Mouse (Mus musculus) cerebellum, postnatal 14 days (tissue): ENCODE data around the gene Cmpk1.
"Not testable (repeated sequence)": the region's sequence is repeated elsewhere in the genome, so short reads cannot be mapped to it uniquely, and the experiment has no call there.

ENCODE experiments used
- DNase-seq, 2 experiments: peaks; one replicate each; pipeline ENCODE4 v3.0.0; 2021; ENCODE audit warnings: mixed read lengths in 2 of 2

Gene Cmpk1

DNA sequence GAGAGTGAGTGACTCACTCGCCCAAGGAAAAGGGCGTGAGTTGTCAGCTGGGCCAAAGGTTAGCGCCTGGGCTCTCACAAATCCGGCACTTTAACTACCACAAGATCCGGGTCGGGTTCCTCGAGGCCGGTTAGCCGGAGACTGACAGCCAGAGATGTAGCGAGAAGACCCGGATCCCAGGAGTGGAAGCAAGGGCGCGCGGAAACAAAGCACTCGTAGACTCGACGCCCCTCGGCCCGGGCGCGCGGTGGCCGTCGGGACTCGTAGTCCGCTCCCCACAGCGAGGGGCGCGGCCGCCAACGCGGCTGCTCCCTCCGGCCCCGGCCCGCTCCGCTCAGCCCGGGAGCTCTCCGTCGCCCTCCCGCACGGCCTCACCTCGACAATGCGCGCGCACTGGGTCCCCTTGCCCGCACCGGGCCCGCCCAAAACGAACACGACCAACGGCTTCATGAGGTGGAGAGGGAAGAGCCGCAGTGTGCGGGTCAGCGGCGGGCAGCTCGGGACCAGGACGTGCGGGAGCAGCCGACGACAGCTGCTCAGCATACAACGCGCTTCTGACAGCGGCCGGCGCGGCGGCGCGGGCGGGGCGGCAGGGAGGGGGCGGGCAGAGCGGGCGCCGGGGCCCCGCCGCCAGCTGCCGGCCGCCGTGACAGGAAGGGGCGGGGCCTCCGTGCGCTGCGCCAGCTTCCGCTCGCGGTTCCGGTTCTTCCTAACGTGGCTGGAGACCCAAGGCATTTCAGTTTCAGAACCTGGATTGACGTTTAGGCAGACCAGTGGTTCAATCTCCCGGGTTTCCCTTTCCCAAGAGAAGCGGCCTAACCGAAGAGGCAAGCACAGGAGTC lies at the start of gene Cmpk1:
Gene Cmpk1 (minus strand): TSS at position 651 of the 842 bp plus-strand sequence.
- peak; percentile 88 to 91 for DNase-seq

- no peak for DNase-seq
These were observed 48.0 kb upstream of the Cmpk1 start for GRCm38 (mm10) chr4:115035043-115035442.

DNA sequence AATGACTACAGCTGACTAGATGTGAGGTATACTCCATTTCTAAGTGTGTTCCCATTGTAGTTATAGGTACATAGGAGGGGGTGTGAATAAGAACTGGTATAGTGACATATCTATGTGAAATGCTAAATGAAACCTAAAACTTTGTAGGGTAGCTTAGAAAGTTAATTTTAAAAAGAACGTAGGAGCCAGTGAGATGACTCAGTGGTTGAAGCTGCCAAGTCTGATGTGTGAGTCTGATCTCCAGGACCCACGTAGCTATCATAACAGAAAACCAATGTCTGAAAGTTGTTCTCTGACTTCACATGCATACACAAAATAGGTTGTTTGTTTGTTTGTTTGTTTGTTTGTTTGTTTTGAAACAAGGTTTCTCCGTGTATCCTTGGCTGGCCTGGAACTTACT lies 33.0 kb upstream of the Cmpk1 start:
- no peak for DNase-seq

- no peak for DNase-seq
These were observed 27.2 kb upstream of the Cmpk1 start for GRCm38 (mm10) chr4:115014276-115014675.

GRCm38 (mm10) chr4:115000429-115000795 lies 13.4 kb upstream of the Cmpk1 start:
- DNase-seq: no peak

- peak; percentile 97 for DNase-seq
These were observed 12.9 kb upstream of the Cmpk1 start, which contains the start of gene Stil for GRCm38 (mm10) chr4:114999773-115000428. Stil (plus strand) TSS chr4:115000159.

DNA sequence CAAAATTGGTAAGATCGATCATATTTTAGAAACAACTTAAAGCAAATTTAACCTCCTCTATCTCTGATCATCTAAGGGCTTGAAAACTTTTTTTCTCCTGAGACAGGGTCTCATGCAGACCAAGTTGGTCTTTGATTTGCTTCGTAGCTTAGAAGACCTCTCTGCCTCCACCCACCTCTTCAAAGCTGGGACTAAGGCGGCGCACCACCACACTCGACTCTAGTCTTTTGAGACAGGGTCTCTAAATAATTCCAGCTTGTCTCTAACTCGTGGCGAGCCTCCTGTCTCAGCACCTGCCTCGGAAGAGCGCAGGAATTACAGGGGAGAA lies 12.4 kb upstream of the Cmpk1 start:
- no peak for DNase-seq

- DNase-seq: peak; percentile 43 to 72
These were observed 10.0 kb upstream of the Cmpk1 start for GRCm38 (mm10) chr4:114997051-114997450.

DNA sequence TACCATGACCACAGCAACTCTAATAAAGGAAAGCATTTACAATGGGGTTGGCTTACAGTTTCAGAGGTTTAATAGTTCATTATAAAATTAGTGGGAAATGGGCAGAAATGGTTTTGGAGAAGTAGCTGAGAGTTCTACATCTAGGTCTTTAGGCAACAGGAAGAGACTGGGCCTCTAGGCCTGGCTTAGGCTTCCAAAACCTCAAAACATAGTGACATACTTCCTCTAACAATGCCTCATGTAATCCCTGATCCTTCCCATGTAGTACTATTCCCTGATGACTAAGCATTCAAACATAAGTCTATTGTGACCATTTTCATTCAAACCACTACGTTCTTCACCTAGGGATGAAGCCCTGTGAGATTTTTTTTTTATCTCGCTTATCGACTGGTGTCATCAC lies 7.2 kb upstream of the Cmpk1 start:
- no peak for DNase-seq

- DNase-seq: peak in 1 of 2 experiments; percentile 28
These were observed 840 bp downstream of the Cmpk1 start for GRCm38 (mm10) chr4:114986211-114986590.

- no peak for DNase-seq
These were observed 4.0 kb downstream of the Cmpk1 start for GRCm38 (mm10) chr4:114983020-114983419.

DNA sequence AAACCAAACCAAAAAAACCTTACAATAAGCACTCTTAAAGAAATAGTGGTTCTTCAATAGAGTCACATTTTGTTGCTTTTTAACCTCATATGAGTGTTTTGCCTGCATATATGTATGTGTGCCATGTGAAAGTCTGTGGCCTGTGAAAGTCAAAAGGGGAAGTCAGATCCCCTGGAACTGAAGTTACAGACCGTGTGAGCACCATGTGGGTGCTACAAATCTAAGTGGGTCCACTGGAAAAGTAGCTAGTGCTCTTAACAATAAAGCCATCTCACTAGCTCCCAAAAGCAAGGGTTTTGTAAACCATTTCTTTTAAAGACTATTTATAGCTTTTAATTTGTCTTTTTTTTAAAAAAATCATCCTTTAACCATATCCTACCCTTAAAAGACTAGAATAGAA lies 4.4 kb downstream of the Cmpk1 start:
- no peak for DNase-seq

- no peak for DNase-seq
These were observed 13.8 kb downstream of the Cmpk1 start for GRCm38 (mm10) chr4:114973229-114973740.

GRCm38 (mm10) chr4:114970736-114971135 lies 16.3 kb downstream of the Cmpk1 start:
- DNase-seq: no peak

DNA sequence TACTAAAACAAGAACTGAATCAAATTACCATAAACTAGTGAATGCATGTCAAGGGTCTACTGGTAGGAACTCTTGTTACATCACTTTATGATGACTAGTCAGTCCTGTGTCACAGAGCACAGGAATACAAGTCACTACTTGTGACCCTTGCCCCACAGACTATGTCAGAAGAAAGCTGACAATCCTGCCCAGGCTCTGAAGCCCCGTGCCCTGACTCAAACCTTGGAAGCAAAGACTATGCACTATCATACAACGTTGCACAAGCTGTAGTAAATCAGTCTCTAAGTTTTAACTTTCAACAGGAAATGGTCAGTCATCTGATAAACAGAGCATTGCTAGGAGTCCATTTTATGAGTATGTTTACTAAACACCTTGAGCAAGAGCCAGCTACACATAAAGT lies 26.2 kb downstream of the Cmpk1 start:
- not testable (repeated sequence) for DNase-seq

DNA sequence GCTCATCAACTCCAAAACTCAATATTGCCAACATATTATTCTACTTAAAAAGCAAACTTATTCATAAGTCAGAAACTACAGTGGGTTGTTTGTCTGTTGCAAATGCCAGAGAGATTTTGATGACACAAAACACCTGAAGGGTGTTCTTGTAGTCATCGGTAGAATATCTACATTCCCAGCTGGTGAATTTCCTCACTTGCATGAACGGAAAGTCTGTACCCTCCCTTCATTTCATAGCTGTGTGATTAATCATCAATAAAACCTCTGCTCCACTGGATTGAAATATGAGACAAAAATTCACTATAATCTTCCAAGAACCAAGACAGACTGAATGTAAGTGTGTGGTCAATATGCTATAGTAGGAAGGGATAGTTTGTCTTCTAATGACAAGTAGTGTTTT lies 27.5 kb downstream of the Cmpk1 start:
- DNase-seq: no peak

DNA sequence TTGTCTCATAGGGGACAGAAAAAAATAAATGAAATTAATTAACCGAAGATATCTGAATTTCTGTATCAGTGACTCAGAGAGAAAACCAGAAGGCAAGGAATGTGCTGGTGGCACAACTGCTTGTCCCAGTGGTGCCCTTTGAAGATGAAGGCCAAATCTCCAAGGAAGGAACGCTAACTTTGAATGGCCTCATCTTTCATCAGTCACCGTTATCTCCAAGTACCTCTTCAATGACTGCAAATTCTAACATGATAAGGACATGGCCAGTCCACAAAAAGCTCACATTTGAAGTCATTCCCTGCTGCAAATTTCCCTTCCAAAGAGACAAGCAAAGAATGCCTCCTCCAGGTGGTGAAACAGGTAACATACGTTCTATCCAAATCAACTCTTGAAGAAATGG lies 28.3 kb downstream of the Cmpk1 start:
- no peak for DNase-seq

- DNase-seq: no peak
These were observed 28.8 kb downstream of the Cmpk1 start for GRCm38 (mm10) chr4:114958231-114958630.

GRCm38 (mm10) chr4:114957403-114957802 lies 29.6 kb downstream of the Cmpk1 start:
- peak; percentile 22 to 45 for DNase-seq

DNA sequence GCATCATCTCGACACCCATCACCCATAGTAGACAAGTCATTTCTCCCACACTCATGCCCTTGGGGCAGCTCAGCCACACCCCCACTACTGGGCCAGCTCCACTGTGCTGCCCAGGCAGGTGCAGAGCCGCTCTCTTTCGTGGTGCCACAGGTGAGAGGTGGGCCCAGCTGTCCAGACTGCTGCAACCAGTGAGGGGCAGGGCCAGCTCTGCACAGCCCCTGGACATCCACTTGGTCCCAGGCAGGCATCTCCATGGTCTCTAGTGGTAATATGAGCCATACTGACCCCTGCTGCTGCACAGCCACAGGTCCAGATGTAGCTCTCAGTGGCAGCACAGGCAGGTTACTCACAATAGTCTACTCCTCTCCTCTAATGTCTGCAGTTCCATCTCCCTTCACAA lies 33.9 kb downstream of the Cmpk1 start:
- DNase-seq: no peak

DNA sequence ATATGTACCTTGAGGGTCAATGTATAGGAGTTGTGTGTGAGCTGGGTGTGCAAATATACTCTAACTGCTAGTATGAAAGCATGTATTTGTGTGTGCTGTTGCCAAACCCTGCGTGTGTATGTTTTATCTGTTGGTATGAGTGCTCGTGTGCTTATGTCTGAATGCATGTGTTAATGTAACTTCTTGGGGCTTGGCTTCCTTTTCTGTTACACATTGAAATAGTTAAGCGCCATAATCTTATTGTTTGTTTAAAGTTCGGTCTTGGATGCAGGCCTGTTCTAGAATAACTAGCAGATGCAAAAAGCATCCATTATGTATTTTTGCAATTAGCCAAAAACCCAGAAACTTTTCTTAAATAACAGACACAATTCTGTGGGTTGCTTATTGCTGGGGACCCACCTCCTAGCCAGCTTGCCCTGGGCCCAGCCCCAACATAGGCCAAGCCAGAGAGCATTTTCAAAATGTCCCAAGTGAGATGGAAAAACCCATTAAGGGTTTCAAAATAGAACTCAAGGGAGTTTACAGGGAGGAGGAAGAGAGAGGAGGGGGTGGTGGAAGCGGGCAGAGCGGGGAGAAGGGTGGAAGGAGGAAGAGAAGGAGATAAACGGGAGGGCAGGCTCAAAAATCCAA lies 39.1 kb downstream of the Cmpk1 start:
- DNase-seq: no peak

- peak; percentile 91 for DNase-seq
These were observed 39.6 kb downstream of the Cmpk1 start for GRCm38 (mm10) chr4:114947395-114947794.

GRCm38 (mm10) chr4:114946416-114946815 lies 40.6 kb downstream of the Cmpk1 start:
- no peak for DNase-seq

- no peak for DNase-seq
These were observed 42.0 kb downstream of the Cmpk1 start for GRCm38 (mm10) chr4:114945021-114945420.
